Mouse (Mus musculus): ENCODE measurements at regions not wholly inside any gene's neighbourhood (a gene's known extent, or its start where the extent isn't known, plus 50 kb on each side); places are given as distances from the start of the nearest gene placed in this dataset.

DNA sequence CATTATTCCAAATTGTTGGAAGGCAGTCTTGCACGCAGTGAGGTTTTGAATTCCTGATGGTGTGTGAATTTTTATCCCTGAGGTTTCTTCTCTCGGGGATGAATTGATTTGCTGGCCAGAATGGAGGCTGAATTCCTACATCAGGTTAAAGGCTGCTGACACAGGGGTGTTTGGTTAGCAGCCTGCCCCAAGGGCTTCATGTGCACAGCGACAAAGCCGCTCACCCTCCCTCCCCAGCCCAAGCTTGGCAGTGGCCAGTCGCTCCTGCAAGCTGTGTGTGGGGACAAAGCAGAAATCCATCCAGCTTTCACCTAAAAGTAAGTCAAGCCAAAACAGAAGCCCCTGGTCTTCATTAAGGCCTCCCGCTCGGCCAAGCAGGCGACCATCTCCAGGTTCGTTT is 151.4 kb upstream of the Eomes start:
- no peak for DNase-seq

DNA sequence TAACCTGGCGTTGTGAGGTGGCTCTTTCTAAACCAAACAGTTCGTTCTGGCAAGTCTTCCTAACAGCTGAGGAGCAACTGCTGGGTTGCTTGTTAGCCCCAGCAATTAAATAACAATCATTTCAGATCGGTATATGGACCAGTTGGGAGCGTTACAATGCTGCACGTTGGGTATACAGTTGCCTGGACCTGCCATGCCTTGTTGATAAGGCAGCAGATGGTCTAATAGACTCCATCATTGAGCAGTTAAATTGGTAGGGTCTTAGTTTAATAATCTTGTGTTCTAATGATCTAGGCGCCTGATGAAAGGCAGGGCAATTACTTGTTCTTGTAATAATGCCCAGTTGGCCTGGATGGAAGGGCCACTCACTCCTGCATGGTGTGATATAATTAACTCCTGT is 150.1 kb upstream of the Eomes start:
- no peak for DNase-seq

DNA sequence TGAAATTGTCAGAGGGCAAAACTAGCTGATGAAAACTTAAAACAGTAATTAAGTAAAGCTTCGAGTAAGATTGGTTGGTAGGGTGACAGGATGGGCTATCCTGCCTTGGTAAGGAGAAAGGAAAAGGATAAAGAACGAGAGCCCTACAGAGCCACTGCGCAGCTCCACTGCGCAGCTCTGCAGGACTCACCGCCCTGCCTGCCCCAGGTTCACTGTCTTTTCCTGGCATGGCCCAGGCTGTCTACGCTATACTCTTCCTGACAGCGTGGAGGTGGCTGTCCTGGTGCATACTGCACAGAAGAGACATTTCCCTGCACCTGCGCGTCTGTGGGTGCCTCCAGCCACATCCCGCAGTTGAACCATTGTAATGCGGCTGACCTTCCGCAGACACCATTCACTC is 136.6 kb upstream of the Eomes start:
- no peak for DNase-seq

DNA sequence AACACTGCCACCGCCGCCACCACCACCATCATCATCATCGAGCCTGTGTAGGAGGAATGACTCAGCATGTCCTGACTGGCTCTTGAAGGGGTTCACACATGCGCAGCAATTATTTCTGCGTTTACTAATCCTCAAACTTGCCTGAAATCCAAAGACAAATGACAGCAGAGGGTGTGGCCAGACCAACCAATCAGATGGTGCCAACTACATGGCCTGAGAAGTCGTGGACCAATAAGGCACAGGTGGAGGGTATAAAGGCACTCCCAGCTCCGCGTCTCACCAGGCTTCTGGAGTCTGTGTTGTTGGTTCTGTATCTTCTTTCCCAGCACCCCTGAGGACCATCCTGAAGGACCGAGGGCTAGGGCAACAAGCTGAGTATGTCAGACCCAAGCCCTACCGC is 123.1 kb upstream of the Eomes start:
- no peak for DNase-seq

DNA sequence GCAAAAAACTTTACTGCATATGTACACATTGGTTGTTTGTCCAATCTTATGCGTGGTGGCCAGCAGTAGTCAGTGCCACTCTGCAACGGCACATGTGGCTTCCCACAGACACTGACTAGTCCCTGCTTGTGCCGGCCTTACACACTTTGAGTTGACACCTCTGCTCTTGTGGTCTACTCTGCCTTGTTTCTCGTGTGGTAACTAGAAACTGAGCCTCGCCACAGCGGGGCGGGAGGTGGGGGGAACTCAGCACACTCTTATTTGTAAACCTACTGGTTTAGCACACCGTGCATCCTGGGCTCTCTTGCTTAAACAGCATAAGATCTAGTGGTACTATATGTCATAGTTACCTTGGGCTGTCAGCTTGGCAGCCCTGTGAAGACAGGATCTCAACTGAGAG is 120.6 kb upstream of the Eomes start:
- DNase-seq = no peak

DNA sequence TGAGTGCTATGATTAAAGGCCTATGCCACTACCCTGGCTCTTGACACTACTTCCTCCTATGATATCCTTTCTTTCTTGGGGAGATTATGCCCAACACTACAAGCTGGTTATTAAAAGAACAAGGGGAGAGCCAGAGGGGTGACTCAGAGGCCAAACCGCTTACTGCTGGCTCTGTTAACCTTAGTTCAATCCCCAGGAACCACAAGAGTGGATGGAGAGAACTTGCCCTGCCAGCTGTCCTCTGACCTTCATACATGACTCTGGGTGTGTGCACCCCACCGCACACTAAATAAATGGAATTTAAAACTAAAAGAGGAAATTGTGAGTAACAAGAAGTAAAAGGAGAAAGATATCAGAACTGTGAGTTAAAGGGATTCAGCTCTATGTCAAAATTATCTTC is 114.1 kb upstream of the Eomes start:
- DNase-seq = no peak

DNA sequence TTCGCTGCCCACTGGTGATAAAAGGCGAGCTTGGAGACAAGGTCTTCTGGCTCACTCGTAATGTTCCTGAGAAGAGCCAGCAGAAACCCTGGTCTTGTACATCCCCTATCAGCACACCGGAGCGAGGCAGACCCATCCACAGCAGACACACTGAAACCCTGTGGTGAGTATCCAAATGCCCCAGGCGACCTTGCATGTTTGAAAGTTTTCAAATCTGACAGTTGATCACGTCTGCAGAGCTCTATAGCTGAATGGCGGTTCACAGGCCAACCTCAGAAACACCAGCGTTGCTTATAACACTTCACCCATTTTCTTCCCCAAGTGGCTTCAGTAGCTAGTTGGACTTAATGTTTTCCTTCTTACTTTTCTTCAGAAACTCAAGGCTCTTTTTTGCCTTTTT is 112.6 kb upstream of the Eomes start:
- DNase-seq = no peak

DNA sequence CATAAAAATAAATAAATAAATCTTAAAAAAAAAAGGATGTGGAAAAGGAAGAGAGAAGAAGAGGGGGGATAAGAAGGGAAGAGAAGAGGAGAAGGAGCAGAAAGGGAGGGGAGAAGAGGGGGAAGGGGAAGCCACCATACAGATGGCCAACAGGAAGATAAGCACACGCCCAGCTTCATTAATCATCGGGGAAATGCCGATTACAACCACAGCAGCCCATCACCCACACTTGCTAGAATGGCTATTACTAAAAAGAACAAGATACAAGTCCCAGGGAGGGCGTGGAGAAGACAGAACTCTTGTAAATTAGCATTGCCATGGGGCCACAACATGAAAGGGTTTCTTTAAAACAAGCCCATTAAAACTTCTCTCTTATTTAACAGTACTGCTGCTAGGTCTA is 110.7 kb upstream of the Eomes start:
- no peak for DNase-seq

DNA sequence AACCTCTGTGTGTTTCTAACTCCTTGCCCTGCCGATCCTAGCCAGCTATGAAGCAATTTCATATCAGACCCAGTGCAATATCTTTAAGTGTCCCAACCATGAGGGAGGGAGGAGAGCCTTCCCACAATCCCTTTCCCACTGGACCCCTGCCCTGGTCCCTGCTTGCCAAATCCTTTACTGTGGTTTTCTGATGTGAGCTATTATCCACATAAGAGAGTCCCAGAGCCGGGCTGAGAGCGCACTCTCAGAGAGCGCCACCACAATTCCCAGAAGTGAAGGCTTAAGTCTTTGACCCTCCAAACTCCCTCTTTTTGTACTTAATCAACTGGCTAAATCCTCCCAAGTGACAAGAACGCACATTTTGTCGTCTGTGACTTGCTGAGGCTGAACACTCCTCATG is 107.4 kb upstream of the Eomes start:
- DNase-seq = no peak

DNA sequence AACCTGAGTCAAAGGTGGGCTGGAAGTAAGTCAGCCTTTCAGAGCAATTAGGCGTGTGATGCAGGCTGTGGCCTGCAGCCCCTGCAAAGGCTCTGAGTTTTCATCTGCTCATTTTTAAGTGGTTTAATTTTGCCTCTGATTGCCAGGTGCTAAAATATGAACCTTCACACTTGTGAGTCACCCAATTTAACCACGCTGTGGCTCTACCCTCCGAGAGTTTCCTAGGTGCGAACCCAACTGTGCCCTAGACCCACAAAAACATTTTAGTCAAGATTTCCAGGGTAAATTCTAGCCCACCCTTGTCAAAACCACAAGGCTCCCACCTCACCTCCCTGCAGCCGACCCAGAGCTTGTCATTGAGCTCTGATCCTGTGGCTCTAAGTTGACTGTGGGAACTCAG is 103.3 kb upstream of the Eomes start:
- no peak for DNase-seq

DNA sequence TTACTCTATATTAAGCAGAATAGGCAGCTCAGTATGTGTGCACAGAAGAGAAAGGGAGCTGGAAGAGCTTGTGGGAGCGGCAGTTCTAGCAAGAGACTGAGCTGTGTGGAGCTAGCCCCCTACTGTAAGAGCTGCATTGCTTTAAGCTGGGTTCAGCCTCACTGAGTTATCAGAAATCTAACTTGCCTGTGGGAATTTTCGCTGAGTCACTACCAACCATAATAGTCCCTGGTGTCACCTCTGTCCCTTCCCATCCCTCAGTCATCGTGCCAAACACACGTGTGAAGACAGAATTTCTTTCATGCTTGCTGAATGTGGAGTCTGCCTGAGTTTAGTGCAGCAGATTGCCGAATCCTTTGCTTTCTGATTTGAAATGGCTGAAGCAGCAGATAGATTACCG is 99.0 kb upstream of the Eomes start:
- peak in 1 of 2 experiments; percentile 2 for DNase-seq

DNA sequence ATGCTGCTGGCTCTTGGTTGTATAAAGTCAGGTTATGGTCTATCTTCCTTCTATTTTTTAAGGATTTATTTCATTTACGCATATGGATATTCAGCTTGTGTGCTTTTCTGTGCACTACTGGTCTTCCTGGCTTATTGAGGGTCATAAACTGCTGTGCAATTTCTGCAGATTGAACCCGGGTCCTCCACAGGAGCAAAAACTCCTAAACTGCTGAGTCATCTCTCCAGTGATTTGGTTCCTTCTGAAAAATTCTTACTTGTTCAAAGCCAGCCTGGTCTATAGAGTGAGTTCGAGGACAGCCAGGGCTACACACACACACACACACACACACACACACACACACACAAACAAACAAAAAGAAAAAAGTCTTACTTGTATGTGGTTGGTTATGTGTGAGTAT is 95.5 kb upstream of the Eomes start:
- DNase-seq = no peak

DNA sequence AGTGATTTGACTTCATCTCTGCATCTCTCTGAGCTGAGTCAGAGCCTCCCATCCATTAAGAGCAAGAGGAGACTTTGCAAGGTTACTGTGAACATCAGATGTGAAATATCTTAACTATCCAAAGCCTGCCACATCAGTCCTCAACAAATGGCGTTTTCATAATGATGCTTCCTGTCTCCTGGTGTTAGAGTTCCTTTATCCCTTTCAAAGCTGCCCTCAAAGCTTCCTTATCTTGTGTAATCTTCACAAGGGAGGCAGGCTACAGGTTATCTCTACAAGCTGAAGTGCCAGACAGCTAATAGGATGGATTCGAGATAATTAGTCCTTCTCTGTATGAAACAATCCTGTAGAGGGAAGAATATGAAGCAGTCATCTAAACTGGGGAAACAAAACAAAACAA is 93.4 kb upstream of the Eomes start:
- DNase-seq = no peak

DNA sequence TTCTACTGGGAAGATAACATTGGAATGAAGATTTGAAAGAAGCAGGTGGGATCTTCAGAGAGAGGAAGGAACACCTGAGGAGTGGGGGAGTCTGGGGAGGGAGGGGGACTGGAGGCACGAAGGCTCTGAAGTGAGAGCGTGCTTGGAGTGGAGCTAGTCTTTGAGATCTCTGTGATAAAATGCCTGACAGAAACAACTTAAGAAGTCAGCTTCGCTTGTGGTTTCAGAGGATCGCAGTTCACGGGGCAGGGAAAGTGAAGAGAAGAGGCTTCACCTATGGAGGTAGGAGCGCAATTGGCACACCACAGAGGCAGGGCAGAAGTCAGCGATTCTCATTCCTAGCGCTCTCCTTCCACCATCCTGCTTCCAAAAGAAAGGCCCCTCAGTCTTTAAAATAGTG is 90.4 kb upstream of the Eomes start:
- no peak for DNase-seq

DNA sequence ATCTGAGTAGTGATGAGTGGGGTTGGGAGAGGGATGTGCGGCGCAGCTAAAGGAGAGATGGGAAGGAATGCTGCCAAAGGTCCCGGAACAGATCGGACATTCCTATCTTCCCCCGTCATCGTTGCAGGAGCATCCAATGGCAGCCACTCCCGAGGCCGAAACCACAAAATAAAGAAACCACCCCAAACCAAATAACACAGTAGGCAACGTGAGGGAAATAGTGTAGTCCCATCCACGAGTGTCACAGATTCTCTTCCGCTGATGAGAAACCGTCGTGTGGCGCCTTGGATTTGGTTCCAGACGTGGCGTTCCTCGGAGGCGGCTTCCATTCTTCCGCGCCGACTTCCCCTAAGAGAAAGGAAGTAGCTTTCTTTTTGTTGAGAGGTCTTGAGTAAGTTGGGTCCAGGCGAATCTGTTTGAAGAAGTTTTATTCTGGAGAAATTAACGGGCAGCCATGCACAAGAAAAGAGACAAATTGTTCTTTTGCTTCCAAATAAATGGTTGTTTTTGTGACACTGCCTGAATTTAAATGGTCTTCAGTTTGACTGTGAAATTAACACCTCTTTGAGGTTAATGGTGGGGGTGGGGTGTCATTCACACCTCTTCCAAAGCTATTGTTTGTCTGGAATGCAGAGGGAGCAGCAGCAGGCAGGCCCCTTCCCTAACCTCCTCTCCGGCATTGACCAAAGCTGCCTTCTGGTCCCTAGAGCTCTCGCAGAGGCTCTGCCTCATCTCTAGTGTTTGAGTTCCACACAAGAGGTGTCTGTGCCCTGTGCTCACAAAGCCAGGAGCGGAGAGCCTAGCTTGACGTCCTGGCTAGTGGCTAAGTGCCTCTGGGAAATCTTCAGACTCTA is 88.3 kb upstream of the Eomes start:
- DNase-seq = no peak

DNA sequence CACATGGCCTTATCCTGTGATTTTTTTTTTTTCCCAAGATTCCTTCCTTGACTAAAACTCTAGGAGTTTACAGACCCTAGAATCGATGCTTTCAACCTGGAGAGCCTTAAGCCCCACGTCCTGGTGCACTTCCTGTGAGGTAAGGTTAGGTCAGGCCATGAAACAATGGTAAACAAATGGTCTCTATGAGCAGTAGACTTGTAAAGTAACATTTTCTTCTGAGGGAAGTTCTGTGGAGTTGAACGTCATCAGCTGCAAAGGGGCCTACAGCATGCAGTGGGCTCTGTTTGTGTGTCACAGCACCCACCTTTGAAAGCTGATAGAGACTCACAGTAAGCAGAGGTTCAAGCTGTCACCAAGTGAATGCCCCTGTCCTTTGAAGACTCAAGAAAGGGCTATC is 87.3 kb upstream of the Eomes start:
- no peak for DNase-seq

DNA sequence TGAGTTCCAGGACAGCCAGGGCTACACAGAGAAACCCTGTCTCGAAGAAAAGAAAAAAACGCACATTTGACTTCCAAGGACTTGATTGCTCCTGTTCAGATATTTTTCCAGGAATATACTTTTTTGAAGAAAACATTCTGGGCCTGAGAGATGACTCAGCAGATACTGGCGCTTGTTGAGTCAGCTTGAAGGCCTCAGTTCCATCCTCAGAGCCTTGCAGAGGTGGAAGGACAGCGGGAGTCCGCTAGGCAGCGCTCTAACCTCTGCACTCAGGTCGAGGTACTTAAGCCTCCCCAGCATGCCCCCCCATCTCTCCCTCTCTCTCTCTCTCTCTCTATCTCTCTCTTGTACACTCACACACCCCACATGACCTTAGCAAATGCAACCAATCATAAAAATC is 86.3 kb upstream of the Eomes start:
- no peak for DNase-seq

DNA sequence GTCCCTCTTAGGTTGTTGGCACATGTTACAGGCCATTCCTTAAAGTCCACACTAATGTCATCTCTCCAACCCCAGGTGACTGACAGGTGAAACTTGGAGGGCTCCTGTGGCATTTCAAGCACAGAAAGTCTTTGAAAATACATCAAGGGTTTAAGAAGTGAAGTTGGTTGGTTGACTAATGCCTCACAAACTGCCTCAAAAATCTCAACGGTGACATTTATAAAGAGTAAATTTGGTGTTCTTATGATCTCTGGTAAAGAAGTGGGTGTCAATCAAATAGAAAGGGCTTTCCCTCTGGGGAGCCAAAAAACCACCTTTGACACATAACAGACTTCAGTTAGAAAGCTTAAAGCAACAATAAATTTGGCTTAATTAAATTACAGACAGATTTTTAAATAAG is 85.2 kb upstream of the Eomes start:
- no peak for DNase-seq

DNA sequence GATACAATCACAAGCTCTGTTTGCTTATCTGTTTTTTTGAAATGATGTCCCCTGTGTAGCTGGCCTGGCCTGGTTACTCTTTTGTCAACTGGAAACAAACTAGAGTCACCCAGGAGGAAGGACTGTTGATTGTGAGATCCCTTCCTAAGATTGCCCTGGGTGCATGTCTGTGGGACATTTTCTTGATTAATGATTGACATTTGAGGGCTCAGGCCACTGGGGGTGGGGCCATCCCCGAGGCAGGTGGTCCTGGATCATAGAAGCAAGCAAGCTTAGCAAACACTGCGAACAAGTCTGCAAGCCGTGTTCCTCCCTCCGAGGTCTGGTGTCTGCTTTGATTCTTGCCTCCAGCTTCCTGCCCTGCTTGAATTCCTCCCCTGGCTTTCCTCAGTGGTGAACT is 84.4 kb upstream of the Eomes start:
- DNase-seq = no peak

DNA sequence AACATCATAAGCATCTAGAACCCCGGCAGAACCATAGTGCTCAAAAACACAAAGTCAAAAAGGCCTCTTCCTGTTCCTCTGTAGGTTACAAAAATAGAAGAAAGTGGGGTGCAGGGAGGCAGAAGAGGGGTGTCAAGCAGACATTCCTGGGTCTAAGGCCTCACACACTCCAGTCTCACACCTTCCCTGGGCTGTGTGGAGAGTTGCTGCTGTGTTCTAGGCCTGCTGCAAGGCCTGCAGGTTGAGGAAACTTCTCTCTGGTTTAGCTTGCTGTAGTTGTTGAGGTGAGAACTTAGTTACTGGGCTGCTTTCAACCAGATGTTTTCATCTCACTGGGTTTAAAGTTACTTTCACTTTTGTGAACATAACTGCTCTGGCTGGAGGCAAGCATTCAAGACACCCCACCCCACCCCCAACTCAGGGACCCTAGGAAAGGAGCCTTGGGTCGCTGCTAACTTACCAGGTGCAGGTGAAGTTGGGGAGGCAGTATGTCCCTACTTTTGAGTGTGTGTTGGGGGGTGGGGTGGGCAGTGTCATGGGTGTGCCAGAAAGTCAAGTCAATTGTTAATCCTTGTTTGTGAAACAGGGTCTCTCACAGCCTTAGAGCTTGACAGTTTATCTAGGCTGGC is 81.5 kb upstream of the Eomes start:
- no peak for DNase-seq

DNA sequence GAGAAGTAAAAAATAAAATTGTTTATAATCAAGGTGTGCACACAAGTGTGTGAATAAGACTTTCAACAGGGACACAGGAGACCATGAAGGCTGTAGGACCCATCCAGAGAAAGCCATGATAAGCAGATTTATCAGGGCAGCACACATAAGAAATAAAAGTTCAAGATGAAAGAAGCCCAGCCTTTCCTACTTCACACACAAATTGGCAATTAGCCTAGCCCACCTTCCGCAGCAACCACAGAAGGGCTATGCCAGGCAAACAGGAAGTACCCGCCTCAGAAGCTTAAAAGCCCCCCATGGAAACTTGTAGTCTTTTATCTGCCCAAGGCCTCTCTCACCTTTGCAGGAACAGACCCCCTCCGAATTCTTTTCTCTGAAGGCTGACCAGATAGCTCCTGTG is 77.5 kb upstream of the Eomes start:
- DNase-seq = no peak

DNA sequence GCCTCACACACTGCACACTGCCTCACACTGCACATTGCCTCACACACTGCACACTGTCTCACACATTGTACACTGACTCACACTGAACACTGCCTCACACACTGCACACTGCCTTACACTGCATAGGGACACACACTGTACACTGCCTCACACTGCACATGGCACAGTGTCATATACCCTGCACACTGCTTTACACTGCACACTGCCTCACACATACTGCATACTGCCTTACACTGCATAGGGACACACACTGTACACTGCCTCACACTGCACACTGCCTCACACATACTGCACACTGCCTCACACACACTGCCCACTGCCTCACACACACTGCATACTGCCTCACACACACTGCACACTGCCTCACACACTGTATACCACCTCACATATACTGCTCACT is 76.8 kb upstream of the Eomes start:
- DNase-seq = no peak

DNA sequence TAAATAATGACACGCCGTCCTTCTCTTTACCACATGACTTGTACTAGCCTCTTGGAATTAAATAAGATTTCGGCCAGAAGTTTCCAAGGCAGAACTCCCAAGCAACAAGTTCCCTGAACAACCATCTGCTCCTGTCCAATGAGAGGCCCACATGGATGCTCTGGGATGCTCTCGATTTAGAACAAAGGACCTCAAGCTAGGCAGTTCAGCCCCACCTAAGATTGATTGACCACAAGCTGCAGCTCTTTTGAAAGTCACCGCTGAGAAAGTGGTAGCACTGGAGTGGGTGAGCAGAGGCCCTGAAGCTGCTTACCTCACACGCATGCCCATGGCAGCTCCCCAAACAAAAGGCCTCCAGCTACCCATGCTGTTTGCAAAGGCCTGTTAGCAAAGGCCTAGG is 73.1 kb upstream of the Eomes start:
- no peak for DNase-seq

DNA sequence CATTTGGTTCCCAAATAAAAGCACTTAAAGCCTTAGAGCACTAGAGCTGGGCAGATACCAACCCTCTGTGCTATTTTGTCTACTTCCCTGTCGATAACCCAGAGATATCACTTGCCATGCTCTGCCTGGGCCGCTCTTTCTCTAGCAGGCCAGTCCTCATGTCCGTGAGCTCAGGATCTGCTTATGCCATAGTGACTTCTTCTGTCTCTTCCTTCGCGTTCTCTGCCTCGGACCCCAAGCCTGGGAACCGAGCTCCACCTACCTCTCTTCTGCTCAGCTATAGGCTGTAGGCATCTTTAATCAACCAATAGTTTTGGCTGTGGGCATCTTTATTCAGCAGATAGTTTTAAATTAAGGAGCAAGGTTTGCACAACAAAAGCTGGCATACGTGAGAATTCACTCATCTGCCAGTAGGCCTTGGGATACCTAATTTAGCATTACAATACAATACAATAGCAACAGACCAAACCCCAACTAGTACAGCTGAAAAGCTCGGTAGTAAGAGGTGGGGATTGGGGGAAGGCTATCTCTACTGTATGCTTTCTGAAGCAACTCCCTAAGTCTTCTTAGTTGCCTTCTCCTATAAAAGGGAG is 72.0 kb upstream of the Eomes start:
- DNase-seq = no peak

Data from layer of hippocampus, postnatal 36 days (tissue).